Mouse (Mus musculus) thymus, adult 2 months (tissue): Measurements from ENCODE around the gene Dhcr24.

Experiments used
- CTCF ChIP-seq: fragments of 200-500 bp; IDR thresholded peaks from 2 replicates; pipeline ENCODE4 v1.5.1; 2012; ENCODE audit warnings: mild to moderate bottlenecking, control low read depth, low read length, moderate library complexity, borderline replicate concordance; ENCODE audit not compliant: control insufficient read depth, poor library complexity, insufficient read depth; ENCODE audit errors: extremely low read depth
- POLR2A ChIP-seq: fragments of 200-500 bp; IDR thresholded peaks from 2 replicates; pipeline ENCODE4 v1.6.1; 2012; ENCODE audit warnings: mild to moderate bottlenecking, low read length, control low read depth, moderate library complexity; ENCODE audit not compliant: control insufficient read depth, poor library complexity, insufficient read depth; ENCODE audit errors: extremely low read depth

- TF ChIP-seq POLR2A: no peak
- TF ChIP-seq CTCF: no peak
These were observed 12.7 kb upstream of the Dhcr24 start for GRCm38 (mm10) chr4:106548113-106548512.
